Mouse (Mus musculus) frontal cortex, postnatal 36 days (tissue): ENCODE data around the gene P2ry14.
A peak's percentile ranks its signal among the peaks of the same experiment; 100 is the strongest.
"Not testable (repeated sequence)": the region's sequence is repeated elsewhere in the genome, so short reads cannot be mapped to it uniquely, and the experiment has no call there.

ENCODE experiments used
- DNase-seq, 2 experiments: peaks; one replicate each; pipeline ENCODE4 v3.0.0; 2022; ENCODE audit warnings: low spot score in 2 of 2

The P2ry14 gene

DNA sequence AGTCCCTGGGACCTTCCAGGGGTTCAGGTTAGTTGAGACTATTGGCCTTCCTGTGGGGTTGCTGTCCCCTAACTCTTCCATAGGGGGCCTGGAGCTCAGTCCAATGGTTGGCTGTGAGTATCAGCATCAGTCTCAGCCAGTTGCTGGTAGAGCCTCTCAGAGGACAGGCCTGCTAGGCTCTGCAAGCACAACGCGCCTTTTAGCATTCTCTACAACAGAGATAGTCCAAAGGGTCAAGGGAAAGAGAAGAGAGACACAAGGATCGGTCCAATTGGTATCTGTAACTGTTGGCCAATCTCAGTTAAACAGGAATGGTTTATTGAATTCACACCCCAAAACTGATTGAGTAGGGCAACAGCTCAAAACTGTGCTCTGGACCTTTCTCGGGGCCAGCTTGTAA lies 46.0 kb downstream of the P2ry14 start:
- no peak for DNase-seq

DNA sequence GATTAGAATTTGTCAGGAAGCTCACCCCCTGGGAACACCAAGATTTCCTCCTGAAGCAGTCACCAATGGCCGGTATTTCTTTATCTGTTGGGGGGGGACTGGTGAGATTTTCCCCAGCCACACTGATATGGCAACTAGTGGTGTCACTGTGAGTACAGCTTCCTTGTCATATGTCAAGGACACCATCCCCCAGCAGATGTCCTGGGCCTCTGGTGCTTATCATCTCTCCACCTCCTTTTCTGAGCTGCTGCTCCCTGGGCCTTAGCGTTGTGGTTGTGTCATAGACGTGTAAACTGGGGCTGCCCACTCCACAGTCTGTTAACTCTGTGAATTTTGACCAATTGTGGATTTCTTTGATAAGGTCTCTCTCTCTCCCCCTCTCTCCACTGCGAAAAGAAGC lies 49.0 kb downstream of the P2ry14 start:
- DNase-seq = no peak

DNA sequence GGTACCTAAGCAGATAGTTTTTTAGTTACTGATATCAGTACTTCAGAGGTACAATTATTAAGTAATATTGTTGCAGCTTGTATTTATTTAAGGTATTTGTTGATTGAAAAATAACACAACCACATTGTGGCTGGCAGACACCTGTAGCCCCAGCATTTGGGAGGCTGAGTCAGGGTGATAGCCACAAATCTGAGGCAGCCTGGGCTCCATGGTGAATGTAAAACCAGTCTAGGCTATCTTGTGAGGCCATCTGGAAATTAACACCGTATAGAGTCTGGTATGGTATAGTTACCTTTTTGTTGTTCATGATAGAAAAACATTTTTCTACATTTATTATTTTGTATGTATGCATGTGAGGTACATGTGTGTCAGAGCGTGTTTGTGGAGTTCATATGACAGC lies 51.3 kb downstream of the P2ry14 start:
- DNase-seq = no peak

DNA sequence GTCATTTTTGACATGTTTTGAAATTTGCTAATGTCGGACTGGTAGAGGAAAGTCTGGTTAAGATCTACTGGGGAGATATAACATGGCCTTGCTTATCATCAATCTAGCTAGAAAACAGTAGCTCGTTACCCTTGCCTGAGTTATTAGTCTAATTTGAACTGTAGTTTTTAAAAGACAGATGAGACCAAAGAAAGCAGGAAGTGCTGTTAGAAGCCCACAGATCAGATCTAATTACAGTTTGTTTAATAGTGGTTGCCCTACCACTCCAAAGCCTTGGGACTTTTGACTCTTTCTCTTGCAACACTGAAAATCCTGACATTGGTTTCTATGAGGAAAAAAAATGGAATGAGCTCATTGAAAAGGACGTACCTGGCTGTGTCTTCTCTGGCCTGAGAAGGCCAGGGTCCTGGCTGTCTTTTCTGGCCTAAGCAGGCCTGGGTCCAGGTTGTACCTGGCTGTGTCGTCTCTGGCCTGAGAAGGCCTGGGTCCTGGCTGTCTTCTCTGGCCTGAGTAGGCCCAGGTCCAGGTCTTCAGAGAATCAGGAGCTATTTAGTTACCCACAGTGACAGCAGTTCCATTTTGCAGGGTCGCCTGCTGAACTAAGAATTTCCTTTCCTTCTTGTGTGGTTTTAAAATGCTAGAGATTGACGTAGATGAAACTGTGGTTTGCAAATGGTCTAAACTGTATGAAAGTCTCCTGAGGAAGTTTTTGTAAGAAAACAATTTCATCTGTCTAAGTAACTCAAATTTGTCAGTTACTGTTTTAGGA lies 52.0 kb downstream of the P2ry14 start, which contains the start of gene Gpr171:
Gene Gpr171, minus strand, starts transcription at position 604 of the 769 bp plus-strand sequence.
- no peak for DNase-seq

DNA sequence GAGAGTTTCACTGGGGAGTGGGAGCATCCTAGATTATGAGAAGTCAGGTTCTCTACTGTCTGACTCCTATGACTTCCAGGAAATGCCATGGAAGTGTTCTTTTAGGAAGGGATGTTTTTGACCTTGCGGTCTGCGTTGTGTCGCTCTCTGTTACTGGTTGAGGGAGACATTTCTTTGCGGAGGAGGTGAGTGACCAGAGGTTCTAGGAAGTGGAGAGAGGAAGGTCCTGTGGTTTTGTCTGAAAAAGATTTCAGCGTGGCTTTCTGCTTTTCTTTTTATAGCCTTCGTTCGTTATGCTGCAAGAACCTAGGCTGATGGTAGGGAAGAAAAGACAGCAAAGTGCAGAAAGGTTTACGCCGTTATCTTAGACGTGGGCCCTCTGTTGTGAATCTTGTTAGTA lies 54.9 kb downstream of the P2ry14 start:
- no peak for DNase-seq

DNA sequence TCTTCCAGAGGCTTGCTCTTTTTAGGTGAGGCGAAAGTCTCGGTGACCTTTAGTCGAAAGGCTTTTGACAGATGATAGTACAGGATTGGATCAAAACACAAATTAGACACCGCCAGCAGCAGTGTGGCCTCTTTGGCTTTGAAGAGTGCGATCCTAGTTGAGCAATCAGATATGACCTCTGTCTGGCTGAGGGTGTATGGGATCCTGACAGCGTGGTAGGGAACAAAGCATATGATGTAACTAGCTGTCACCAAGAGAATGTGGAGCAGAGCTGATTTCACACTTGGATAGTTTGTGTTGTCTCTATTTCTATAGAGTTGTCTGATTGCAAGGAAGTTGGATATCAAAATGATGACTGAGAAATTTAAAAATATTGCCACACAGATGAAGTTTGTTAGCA lies 56.0 kb downstream of the P2ry14 start:
- no peak for DNase-seq

DNA sequence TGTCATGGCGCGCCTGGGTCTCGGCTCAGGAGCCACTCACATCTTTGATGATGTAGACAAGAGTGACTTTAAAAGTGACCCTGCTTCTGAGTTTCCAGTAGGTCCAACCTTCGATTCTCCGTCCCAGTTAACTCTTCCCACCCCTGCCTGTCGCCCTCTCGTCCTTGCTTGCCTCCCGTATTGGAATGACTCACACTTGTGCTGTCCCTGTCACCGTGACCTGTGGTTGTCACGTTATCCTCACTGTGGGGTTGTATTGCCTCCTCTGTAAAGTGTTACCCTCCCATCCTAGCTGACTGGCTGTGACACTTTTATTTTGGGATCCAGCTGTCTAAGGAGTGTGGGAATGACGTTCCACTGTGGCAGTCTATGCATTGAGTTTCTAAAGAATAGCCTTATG lies 60.7 kb downstream of the P2ry14 start:
- DNase-seq = no peak

DNA sequence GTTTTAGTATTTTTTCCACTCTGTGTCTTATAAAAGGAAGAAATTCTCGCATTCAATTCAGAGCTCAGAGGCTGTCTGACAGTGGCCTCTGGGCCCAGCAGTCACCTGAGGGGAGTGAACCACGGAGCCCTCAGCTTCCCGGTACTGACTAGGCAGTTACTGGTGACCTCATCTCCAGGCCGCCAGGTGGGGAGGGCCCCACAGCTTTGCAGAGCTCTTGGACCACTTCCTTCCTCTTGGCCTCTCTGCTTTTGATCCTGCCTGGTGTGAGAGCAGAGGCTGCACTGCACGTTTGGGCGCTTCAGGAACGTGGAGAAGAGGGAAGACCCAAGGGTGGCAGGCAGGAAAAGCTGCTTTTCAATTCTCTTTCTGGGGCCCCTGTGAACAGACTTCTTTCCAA lies 72.5 kb downstream of the P2ry14 start:
- DNase-seq = no peak

DNA sequence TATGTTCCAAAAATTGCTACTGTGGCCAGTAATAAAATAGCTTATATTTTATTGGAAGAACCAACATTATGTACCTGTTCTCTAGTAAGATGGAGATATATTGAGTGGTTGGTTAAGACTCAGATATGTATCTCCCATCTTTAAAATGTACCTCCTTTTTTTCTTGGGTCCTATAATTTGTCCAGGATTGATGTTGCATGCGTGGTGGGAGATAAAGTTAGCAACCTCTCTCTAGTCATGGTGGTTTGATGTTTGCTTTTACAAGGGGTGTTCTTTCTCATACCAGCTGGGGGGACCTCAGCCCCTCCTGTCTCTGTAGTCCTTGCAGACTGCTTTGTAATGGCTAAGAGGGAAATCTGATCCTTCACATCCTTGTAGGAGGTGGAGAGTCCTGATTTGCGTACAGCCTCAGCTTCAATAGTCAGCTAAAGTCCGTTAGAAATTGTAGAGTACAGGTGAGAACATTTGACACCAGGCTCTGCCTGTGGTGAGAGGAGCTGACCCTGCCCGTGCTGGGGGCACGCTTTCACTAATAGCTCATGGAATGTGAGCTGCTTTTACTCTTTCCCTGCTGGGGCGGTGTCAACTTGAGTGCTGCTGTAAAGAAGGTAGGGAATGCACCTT lies 73.0 kb downstream of the P2ry14 start:
- DNase-seq = no peak

DNA sequence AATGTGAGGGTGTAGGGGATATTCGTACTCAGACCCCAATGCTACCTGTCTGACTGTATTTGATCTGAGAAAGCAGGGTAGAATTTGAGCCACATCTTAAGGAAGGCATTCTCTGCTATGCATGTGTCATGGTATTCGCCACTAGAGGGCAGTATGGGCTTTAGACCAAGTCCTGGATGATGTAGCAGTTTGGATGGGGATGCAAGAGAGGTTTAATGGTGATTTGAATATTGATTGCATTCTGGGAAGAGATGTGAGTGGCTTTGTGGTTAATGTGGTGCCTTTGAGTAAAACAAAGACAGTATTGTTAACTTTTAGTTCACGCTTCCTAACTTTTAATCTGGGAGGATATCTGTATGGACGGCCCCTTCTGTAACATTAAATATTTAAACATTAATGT lies 74.1 kb downstream of the P2ry14 start:
- DNase-seq = peak in 1 of 2 experiments; percentile 51

DNA sequence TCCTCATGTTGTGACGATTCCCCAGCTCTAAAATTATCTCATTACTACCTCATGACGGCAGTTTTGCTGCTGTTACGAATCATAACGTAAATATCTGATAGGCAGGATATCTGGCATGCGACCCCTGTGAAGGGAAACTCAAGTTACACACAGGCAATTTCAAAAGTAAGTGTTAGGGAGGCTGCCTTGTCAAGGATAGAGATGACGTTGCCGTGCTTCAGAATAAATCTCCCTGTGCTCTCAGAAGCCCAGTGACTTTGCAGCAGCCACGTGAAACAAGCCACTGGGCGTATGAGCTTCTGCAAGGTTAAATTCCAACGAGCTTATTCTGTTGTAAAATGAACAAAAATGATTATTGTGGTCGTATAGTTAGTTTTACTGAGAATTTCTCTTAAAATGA lies 74.8 kb downstream of the P2ry14 start:
- DNase-seq = no peak

DNA sequence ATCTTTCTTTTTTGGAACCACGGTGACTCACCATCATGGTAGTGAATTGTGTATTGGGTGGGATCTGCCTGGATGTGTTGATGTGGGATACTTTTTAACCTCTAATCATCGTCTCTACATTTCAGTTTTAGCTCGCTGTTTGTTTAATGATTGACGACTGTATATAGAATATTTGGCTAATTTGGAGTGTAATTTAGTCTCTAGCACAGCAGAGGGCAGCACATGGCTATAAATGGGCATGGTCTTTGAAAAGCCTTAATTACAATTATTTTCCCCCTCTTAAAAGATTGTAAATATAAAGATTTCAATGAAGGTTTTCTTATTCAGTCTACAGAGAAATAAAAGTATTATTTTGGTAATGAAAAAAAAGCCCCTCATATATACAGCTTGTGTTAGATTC lies 76.1 kb downstream of the P2ry14 start:
- no peak for DNase-seq

DNA sequence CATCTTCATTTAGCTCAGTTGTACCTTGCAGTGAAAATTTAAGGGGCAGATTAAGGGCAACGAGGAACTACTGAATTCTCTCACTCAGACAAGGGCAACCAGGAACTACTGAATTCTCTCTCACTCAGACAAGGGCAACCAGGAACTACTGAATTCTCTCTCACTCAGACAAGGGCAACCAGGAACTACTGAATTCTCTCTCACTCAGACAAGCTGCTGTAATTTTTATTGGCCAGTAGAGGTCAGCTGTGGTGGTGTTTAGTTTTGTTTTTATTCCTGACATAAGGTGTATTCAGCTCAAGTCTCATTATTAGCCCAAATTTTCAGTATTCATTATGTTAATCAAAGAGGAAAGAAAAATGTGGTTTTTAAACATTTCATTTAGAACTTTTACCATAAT lies 84.3 kb downstream of the P2ry14 start:
- DNase-seq = not testable (repeated sequence)

DNA sequence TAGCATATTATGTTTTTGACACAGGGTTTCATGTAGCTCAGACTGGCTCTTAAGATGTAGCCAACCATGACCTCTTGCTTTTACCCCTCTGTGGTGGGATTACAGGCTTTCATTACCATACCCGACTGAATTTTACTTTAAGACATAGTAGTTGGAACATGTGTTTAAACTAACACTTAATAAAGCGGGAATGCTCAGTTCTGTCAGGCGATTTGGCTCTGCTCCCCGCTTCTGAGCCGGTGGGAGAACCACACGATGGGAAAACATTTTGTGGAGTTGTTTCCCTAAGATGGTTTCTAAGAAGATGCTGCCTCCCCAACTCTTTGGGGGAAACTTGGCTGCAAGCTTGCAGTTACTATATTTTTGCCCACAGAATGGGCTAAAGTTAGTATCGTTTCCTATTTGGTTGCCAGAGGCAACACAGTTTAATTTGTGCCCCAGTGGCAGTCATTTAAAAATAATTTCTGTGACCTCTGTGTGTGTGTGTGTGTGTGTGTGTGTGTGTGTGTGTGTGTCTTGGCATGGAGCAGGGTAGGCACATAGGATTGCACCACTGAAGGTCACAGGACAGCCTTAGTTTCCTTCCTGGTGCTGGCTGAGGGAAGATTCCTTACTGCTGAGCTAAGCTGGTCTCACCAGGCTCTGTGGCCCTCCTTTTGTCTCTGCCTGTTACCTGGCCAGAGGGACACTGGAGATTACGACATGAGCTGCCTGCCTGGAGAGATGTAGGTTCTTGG lies 86.7 kb downstream of the P2ry14 start:
- DNase-seq = peak in 1 of 2 experiments; percentile 26

DNA sequence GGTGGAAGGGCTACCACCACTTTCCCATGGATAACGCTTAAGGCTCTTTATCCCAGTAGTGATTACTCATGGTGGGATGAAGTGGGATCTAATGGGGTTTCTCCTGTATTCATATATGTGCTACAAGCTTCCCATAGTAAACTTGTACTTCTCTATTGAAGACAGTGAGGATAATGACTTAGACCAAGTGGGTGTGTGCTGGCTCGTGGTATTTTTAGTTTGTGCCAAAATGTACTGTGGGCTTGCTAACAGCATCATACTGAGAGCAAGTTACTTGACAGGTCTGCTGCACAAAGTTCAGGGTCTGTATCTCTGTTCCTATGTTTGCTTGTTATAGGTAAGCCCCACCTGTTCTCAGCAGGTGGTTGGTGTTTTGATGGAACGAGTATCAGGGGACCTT lies 87.5 kb downstream of the P2ry14 start:
- no peak for DNase-seq
